Mouse (Mus musculus) neural tube, embryonic 11.5 days (tissue): ENCODE measurements around the gene Ppp1r14c. TPM values are rescaled to one million over a fixed set of nuclear protein-coding genes. Genes with fewer than 3 reads are reported as not detected.
"Not testable (repeated sequence)": the region's sequence is repeated elsewhere in the genome, so short reads cannot be mapped to it uniquely, and the experiment has no call there.

Experiments
- ATAC-seq: fragments of 200-750 bp; cut with Nextera tagmentation; 2 replicates; pipeline ENCODE4 v1.8.0; 2017; ENCODE audit warnings: moderate number of reproducible peaks, mild to moderate bottlenecking, moderate TSS enrichment, moderate library complexity; ENCODE audit not compliant: insufficient read depth, low FRiP score, low TSS enrichment
- DNase-seq: peaks from one replicate; pipeline ENCODE4 v3.0.0-alpha.2; 2015; ENCODE audit warnings: low spot score
- H3K27ac ChIP-seq: fragments of 300-500 bp; sonication (generic); 2 replicates; pipeline ENCODE4 v1.5.1; 2014; ENCODE audit warnings: low read depth, mild to moderate bottlenecking, low read length
- H3K27me3 ChIP-seq: fragments of 300-500 bp; sonication (generic); 2 replicates; pipeline ENCODE4 v1.6.1; 2014; ENCODE audit warnings: mild to moderate bottlenecking, low read length, mixed read lengths; ENCODE audit not compliant: control insufficient read depth, insufficient read depth
- H3K36me3 ChIP-seq: fragments of 300-500 bp; sonication (generic); 2 replicates; pipeline ENCODE4 v1.6.1; 2014; ENCODE audit warnings: mild to moderate bottlenecking, low read length, moderate library complexity, mixed read lengths; ENCODE audit not compliant: control insufficient read depth, insufficient read depth
- H3K4me1 ChIP-seq: fragments of 300-500 bp; sonication (generic); 2 replicates; pipeline ENCODE4 v1.6.1; 2014; ENCODE audit warnings: low read length, mixed read lengths; ENCODE audit not compliant: control insufficient read depth, insufficient read depth
- H3K4me2 ChIP-seq: fragments of 300-500 bp; sonication (generic); 2 replicates; pipeline ENCODE4 v1.6.1; 2014; ENCODE audit warnings: low read depth, mild to moderate bottlenecking, moderate library complexity
- H3K4me3 ChIP-seq: fragments of 300-500 bp; sonication (generic); 2 replicates; pipeline ENCODE4 v1.5.1; 2014; ENCODE audit warnings: low read depth, low read length
- H3K9ac ChIP-seq: fragments of 300-500 bp; sonication (generic); 2 replicates; pipeline ENCODE4 v1.6.1; 2014; ENCODE audit warnings: mild to moderate bottlenecking, low read length
- H3K9me3 ChIP-seq: fragments of 300-500 bp; sonication (generic); 2 replicates; pipeline ENCODE4 v1.6.1; 2016; ENCODE audit warnings: low read length; ENCODE audit not compliant: control insufficient read depth
- WGBS: fragments of 180-500 bp; shearing (Covaris S2); extraction: QIAGEN DNeasy Blood & Tissue Kit; methylation state at CpG from one replicate; pipeline ENCODE4 v1.1.7; 2014; 5-methylcytosine and 5-hydroxymethylcytosine counted together
- polyA plus RNA-seq: library from polyadenylated mRNA; unstranded; fragments of >200 nt; fragmentation: Nextera tagmentation; extraction: Ambion mirVana; gene quantifications from 2 replicates; pipeline ENCODE4 v1.2.1, GENCODE M21; 2014

Gene Ppp1r14c
- polyA plus RNA-seq, 1 experiment from 2014 or later, result 17.0 TPM

DNA sequence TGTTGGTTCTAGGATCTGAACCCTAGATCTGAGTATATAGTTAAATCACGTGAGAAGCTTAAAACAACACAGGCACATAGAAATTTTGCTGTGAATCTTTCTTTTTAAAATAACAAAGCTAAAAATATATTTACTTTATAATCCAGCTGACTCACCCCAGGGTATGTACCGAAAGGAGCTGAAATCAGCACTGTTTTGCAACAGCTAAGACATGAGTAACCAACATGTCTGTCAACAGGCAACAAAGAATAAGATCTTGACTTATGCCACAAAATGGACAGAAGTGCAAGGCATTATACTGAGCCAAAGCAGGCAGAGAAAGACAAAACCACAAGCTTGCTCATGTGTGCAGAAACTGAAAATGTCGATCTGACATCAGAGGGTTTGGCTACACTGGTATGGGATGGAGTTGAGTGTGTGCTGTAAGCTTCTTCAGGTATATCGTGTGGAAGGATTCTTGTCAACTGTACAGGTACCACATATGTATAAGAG lies 100.3 kb downstream of the Ppp1r14c start:
- Histone ChIP-seq H3K4me3 (no peak overlapping the region), H3K4me1 (no peaks in the 10 kb centered on the region), H3K9ac (no peak overlapping the region), H3K36me3 (no peaks in the 10 kb centered on the region), H3K4me2 (no peak overlapping the region), H3K9me3 (no peaks in the 10 kb centered on the region), H3K27me3 (no peaks in the 10 kb centered on the region), H3K27ac (no peak overlapping the region)
- ATAC-seq (no peak), DNase-seq (no peak)
- 90% methylated on average over 4 of the region's 4 CpGs for WGBS

GRCm38 (mm10) chr10:3468590-3468989 lies 102.7 kb downstream of the Ppp1r14c start:
- Histone ChIP-seq H3K4me2 (no peak overlapping the region), H3K27ac (no peak overlapping the region), H3K4me1 (no peaks in the 10 kb centered on the region), H3K36me3 (no peaks in the 10 kb centered on the region), H3K4me3 (no peak overlapping the region), H3K9me3 (no peaks in the 10 kb centered on the region), H3K27me3 (no peaks in the 10 kb centered on the region), H3K9ac (no peak overlapping the region)
- no peak for ATAC-seq
- WGBS, result 95% methylated on average over 4 of the region's 4 CpGs
- DNase-seq, result no peak

DNA sequence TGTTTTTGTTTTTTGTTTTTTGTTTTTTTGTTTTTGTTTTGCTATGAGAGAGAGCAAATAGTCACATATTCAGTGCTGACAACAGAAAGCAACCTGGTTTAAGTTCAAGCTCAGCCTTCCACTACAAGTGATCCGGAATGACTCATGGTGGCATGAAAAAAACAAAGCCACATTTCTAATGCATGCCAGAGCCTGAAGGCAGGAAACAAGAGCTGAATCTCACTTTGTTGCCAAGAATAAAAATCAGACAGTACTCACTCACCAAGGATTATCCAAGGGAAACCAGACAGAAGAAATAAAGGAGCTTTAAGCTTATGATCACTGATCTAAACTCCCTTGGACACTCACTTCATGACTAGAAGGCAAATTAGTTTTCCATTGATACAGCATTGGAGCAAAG lies 110.8 kb downstream of the Ppp1r14c start:
- H3K4me3 ChIP-seq, result no peak overlapping the region
- DNase-seq (no peak), ATAC-seq (no peak)
- H3K4me2 ChIP-seq, result no peak overlapping the region
- WGBS, result 78% methylated on average over 1 of the region's 1 CpGs
- H3K4me1 ChIP-seq, result no peaks in the 10 kb centered on the region
- no peaks in the 10 kb centered on the region for H3K9me3 ChIP-seq
- no peak overlapping the region for H3K9ac ChIP-seq
- H3K36me3 ChIP-seq, result no peaks in the 10 kb centered on the region
- H3K27me3 ChIP-seq, result no peaks in the 10 kb centered on the region
- H3K27ac ChIP-seq, result no peak overlapping the region

DNA sequence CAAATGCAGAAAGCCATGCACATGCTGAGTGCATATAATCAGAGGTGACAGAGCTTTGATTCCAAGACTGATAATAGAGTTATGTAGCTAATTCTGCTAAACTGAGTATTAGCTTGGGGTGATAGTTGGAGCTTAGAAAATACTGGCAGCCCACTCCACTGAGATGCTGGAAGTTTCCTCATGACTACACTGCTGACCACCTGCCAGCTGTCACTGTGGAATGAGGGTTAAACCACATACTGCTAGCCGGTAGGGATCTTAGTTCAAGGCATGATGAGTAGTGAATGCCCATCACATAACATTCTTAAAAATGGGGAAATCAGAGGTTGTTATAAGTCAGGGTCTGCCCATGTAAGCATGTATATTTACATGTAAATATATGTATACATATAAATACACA lies 113.9 kb downstream of the Ppp1r14c start:
- Histone ChIP-seq H3K36me3 (no peaks in the 10 kb centered on the region), H3K4me3 (no peak overlapping the region), H3K4me2 (no peak overlapping the region), H3K4me1 (no peaks in the 10 kb centered on the region), H3K27me3 (no peaks in the 10 kb centered on the region), H3K27ac (no peak overlapping the region), H3K9me3 (no peaks in the 10 kb centered on the region), H3K9ac (no peak overlapping the region)
- WGBS, result 96% methylated on average over 1 of the region's 1 CpGs
- DNase-seq (no peak), ATAC-seq (no peak)

DNA sequence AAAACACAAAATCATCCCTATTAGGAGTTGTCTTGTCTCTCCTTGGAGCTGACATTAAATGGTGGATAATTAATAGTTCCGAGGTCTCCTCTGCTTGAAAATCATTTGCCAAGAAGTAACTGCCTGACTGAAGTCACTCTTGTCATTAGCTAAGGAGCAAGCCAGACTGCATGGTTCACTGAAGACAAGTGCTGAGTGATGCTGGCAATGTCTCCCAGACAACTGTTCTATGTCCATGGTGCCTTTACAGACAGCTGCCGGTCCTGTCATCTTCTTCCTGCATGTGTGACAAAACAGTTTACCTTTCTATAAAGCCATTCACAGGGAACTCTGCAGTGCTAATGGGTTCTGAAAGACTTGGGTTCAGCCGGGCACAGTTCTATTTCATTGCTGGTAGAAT lies 124.2 kb downstream of the Ppp1r14c start:
- no peak overlapping the region for H3K9ac ChIP-seq

GRCm38 (mm10) chr10:3496791-3497190 lies 130.9 kb downstream of the Ppp1r14c start:
- 76% methylated on average over 2 of the region's 2 CpGs for WGBS

More for the DNA sequence above, 124.2 kb downstream of the Ppp1r14c start:
- DNase-seq (no peak), ATAC-seq (no peak)
- Histone ChIP-seq H3K36me3 (no peaks in the 10 kb centered on the region), H3K9me3 (no peaks in the 10 kb centered on the region), H3K4me2 (no peak overlapping the region), H3K4me1 (no peaks in the 10 kb centered on the region), H3K4me3 (no peak overlapping the region), H3K27me3 (no peaks in the 10 kb centered on the region), H3K27ac (no peak overlapping the region)
- WGBS, result 95% methylated on average over 3 of the region's 3 CpGs

DNA sequence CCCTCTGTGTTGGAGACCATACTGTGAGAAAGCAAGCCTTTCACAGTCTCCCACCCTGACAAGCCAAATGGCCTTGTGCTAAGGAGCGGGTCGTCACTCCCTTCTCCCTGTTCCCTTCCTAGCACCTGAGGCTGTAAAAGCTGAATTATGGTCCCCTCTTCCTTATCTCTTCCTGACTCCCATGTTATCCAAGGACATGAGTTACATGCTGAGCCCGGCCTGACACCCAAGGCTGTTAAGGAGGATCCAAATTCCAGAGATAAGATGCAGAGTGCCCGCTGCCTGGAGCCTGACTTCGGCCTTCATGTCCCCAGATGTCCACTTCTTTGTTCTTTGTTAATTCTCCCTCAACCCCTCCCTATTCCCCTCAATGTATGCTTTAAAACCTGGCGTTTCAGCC lies 135.0 kb downstream of the Ppp1r14c start:
- not testable (repeated sequence) for H3K4me1 ChIP-seq, ATAC-seq, H3K9ac ChIP-seq, H3K36me3 ChIP-seq, H3K27ac ChIP-seq, H3K27me3 ChIP-seq, H3K9me3 ChIP-seq, H3K4me3 ChIP-seq, DNase-seq, H3K4me2 ChIP-seq
- WGBS, result 88% methylated on average over 6 of the region's 6 CpGs

More at GRCm38 (mm10) chr10:3496791-3497190, 130.9 kb downstream of the Ppp1r14c start:
- Histone ChIP-seq H3K4me1 (no peaks in the 10 kb centered on the region), H3K27ac (no peak overlapping the region), H3K4me3 (no peak overlapping the region), H3K9me3 (no peaks in the 10 kb centered on the region), H3K9ac (no peak overlapping the region), H3K36me3 (no peaks in the 10 kb centered on the region), H3K27me3 (no peaks in the 10 kb centered on the region), H3K4me2 (no peak overlapping the region)
- DNase-seq (no peak), ATAC-seq (no peak)

GRCm38 (mm10) chr10:3507484-3508221 lies 141.8 kb downstream of the Ppp1r14c start:
- H3K27me3 ChIP-seq, result no peaks in the 10 kb centered on the region
- no peak for ATAC-seq
- no peak overlapping the region for H3K9ac ChIP-seq
- no peaks in the 10 kb centered on the region; the same call in 1 of the 2 replicates for H3K9me3 ChIP-seq
- H3K4me3 ChIP-seq, result no peak overlapping the region
- 76% methylated on average over 8 of the region's 8 CpGs for WGBS
- H3K4me2 ChIP-seq, result no peak overlapping the region
- no peak overlapping the region for H3K27ac ChIP-seq
- H3K36me3 ChIP-seq, result no peaks in the 10 kb centered on the region
- DNase-seq, result peak; percentile 62
- H3K4me1 ChIP-seq, result no peaks in the 10 kb centered on the region

DNA sequence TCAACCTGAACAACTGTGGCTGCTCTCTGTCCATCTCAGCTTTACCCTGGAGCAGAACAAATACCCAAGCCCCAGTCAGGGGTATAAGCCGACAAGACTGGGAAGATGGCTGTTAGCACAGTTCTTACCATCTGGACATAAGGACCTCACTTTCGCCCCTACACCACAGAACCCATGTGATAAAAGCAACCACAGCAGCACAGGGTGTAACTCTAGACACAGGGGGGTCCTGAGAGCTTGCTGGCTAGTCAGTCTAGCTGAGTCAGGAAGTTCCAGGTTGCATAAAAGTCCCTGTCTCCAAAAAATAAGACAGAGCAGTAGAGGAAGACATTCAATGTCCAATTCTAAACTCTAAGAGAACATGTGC lies 142.3 kb downstream of the Ppp1r14c start:
- Histone ChIP-seq H3K27me3 (no peaks in the 10 kb centered on the region), H3K36me3 (no peaks in the 10 kb centered on the region), H3K27ac (no peak overlapping the region), H3K4me1 (no peaks in the 10 kb centered on the region), H3K4me3 (no peak overlapping the region), H3K9me3 (no peaks in the 10 kb centered on the region; the same call in 1 of the 2 replicates), H3K4me2 (no peak overlapping the region), H3K9ac (no peak overlapping the region)
- ATAC-seq, result no peak
- 70% methylated on average over 2 of the region's 2 CpGs for WGBS
- DNase-seq, result no peak
